Mouse (Mus musculus): ENCODE results near the gene Cux1.

- TF ChIP-seq POLR2A (IDR thresholded peaks at IDR 0.05; ENCODE audit: insufficient read depth, low read depth, low read length) (no peak), CTCF (IDR thresholded peaks at IDR 0.05) (no peak)
These were observed 101.9 kb downstream of the Cux1 start for GRCm38 (mm10) chr5:136465366-136465765.
